Mouse (Mus musculus): ENCODE measurements around the gene Fbh1.

DNA sequence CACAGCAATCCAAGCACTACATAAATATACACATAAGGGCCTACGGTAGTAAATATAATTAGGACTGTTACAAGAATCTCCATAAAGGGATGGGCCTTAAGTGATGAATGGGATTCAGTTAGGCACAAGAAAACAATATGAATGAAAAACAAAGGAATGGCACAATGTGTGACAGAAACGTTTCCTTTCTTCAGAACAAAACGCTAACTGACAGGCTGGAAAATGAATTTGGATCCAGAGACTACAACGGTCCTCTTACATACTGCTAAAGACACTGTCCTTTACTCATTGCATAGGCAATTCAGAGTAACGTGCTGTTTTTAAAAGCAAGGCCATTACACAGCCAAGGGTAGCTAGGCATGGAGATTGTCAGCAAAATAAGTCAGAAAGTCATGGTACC lies 2.3 kb downstream of the Fbh1 start:
- TF ChIP-seq CTCF (IDR thresholded peaks at IDR 0.05; ENCODE audit: control insufficient read depth, insufficient read depth, insufficient replicate concordance, low read depth, low read length) (no peak), POLR2A (IDR thresholded peaks at IDR 0.05; ENCODE audit: control insufficient read depth, low read depth, low read length) (no peak)
